Mouse (Mus musculus) spleen, postnatal 4 days (tissue): ENCODE results near the gene Tmem247.

Experiments
- DNase-seq, 2 experiments: peaks; one replicate each; pipeline ENCODE4 v3.0.0; 2022; ENCODE audit warnings: low spot score in 2 of 2

The Tmem247 gene

GRCm38 (mm10) chr17:86917048-86917447, at the start of gene Tmem247:
Tmem247 (plus strand) TSS chr17:86917348.
- DNase-seq: no peak

- DNase-seq: no peak
Measured at GRCm38 (mm10) chr17:86870586-86870985, 46.6 kb upstream of the Tmem247 start.

GRCm38 (mm10) chr17:86872643-86873042, 44.5 kb upstream of the Tmem247 start:
- DNase-seq: no peak

GRCm38 (mm10) chr17:86876940-86877339, 40.2 kb upstream of the Tmem247 start:
- DNase-seq: peak in 1 of 2 experiments; percentile 24

GRCm38 (mm10) chr17:86877747-86878146, 39.4 kb upstream of the Tmem247 start:
- DNase-seq: no peak

- DNase-seq: peak in 1 of 2 experiments; percentile 13
Measured at GRCm38 (mm10) chr17:86880056-86880455, 37.1 kb upstream of the Tmem247 start.

GRCm38 (mm10) chr17:86880461-86881044, 36.6 kb upstream of the Tmem247 start:
- no peak for DNase-seq

- DNase-seq: no peak
Measured at GRCm38 (mm10) chr17:86895191-86895590, 22.0 kb upstream of the Tmem247 start.

- no peak for DNase-seq
Measured at GRCm38 (mm10) chr17:86897486-86898165, 19.5 kb upstream of the Tmem247 start.

- DNase-seq: peak in 1 of 2 experiments; percentile 40
Measured at GRCm38 (mm10) chr17:86899821-86900220, 17.3 kb upstream of the Tmem247 start.

GRCm38 (mm10) chr17:86900564-86900963, 16.6 kb upstream of the Tmem247 start:
- peak in 1 of 2 experiments; percentile 38 for DNase-seq

- DNase-seq: no peak
Measured at GRCm38 (mm10) chr17:86902399-86903067, 14.6 kb upstream of the Tmem247 start.

- no peak for DNase-seq
Measured at GRCm38 (mm10) chr17:86903596-86903995, 13.6 kb upstream of the Tmem247 start.

GRCm38 (mm10) chr17:86904206-86904605, 12.9 kb upstream of the Tmem247 start:
- DNase-seq: no peak

- peak in 1 of 2 experiments; percentile 9 for DNase-seq
Measured at GRCm38 (mm10) chr17:86905297-86906135, 11.6 kb upstream of the Tmem247 start.

GRCm38 (mm10) chr17:86906136-86906461, 11.0 kb upstream of the Tmem247 start:
- DNase-seq: peak; percentile 58 to 85

- no peak for DNase-seq
Measured at GRCm38 (mm10) chr17:86906601-86907000, 10.5 kb upstream of the Tmem247 start.

GRCm38 (mm10) chr17:86907092-86907491, 10.1 kb upstream of the Tmem247 start:
- DNase-seq: no peak

GRCm38 (mm10) chr17:86908316-86908715, 8.8 kb upstream of the Tmem247 start:
- peak in 1 of 2 experiments; percentile 5 for DNase-seq

- DNase-seq: peak in 1 of 2 experiments; percentile 53
Measured at GRCm38 (mm10) chr17:86909733-86910495, 7.2 kb upstream of the Tmem247 start.

- no peak for DNase-seq
Measured at GRCm38 (mm10) chr17:86911261-86911660, 5.9 kb upstream of the Tmem247 start.
